25 mouse cellular contexts compared by ENCODE assay signal in the genomic region with DNA sequence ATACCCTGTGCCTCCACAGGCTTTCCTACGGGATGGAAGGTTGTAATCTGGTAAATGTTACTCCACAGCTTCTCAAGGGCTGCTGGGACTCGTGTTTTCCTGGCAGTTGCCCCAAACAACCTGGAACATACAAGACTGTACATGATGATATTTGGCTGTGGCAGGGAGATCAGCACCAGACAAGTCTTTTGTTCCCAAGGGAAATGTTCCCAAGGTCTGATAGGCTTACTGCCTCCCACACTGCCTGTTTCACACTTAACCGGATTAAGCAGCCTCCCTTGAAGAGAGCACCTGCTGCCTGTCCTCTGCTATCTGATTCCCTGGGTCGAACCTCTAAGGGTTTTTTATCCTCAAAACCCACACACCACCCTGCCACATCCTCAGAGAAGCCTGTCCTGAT. TPM values are rescaled to one million over a fixed set of nuclear protein-coding genes. Genes with fewer than 3 reads are reported as not detected.
DNase-seq lines count a peak whose midpoint lies in the region; ATAC-seq lines count a peak whose summit lies in the region.
"Had no signal": no experiment of that assay in that cellular context is flagged by ENCODE, and none has a peak within 500 bp of the region (broad histone marks: within the 10 kb centered on the region; RNA-seq: fewer than 3 reads in every experiment).

No protein-coding gene starts in this region.

- no peak overlapping the region for H3K4me2 ChIP-seq in embryonic facial prominence, embryonic 13.5 days
- no peak overlapping the region for H3K4me2 ChIP-seq in midbrain, embryonic 11.5 days
- no peak overlapping the region for H3K4me2 ChIP-seq in midbrain, embryonic 15.5 days
- H3K4me2 ChIP-seq: heart, embryonic 13.5 days; hindbrain, embryonic 13.5 days; limb, embryonic 12.5 days; liver, embryonic 13.5 days; neural tube, embryonic 13.5 days had no signal

- no peaks in the 10 kb centered on the region for H3K4me1 ChIP-seq in embryonic facial prominence, embryonic 13.5 days
- H3K4me1 ChIP-seq in embryonic facial prominence, embryonic 10.5 days, result no peaks in the 10 kb centered on the region
- H3K4me1 ChIP-seq in midbrain, embryonic 11.5 days (ENCODE audit: control insufficient read depth, insufficient read depth, low read length), result peaks cover 2% of the 10 kb centered on the region; the same call in 1 of the 2 replicates
- H3K4me1 ChIP-seq in midbrain, embryonic 15.5 days, result no peaks in the 10 kb centered on the region
- H3K4me1 ChIP-seq: heart, embryonic 13.5 days; hindbrain, embryonic 13.5 days; liver, embryonic 13.5 days had no signal

- H3K36me3 ChIP-seq in embryonic facial prominence, embryonic 13.5 days, result no peaks in the 10 kb centered on the region
- H3K36me3 ChIP-seq in embryonic facial prominence, embryonic 10.5 days (replicated peaks), result no peaks in the 10 kb centered on the region
- H3K36me3 ChIP-seq in midbrain, embryonic 11.5 days (ENCODE audit: control insufficient read depth, insufficient read depth, low read length), result no peaks in the 10 kb centered on the region
- no peaks in the 10 kb centered on the region for H3K36me3 ChIP-seq in midbrain, embryonic 15.5 days (replicated peaks)
- H3K36me3 ChIP-seq: heart, embryonic 13.5 days; hindbrain, embryonic 13.5 days; limb, embryonic 12.5 days; liver, embryonic 13.5 days; neural tube, embryonic 13.5 days had no signal

- DNase-seq in embryonic facial prominence, embryonic 10.5 days (ENCODE audit: low spot score), result no peak
- peak; percentile 86 for DNase-seq in midbrain, embryonic 11.5 days (ENCODE audit: low spot score, missing footprints)
- DNase-seq in gonadal fat pad, adult 2 months (ENCODE audit: low read depth), result peak; percentile 83
- DNase-seq in retina, embryonic 14.5 days (ENCODE audit: low spot score), result peak; percentile 31
- DNase-seq in thymus, postnatal 14 days, result no peak
- no peak for DNase-seq in layer of hippocampus, adult 9-11 months
- DNase-seq: adrenal gland, postnatal 25 days; cerebellum, adult 11 months; cerebellum, postnatal 10 days; gastrocnemius, postnatal 10 days; heart, adult 2 months; heart, postnatal 14 days; kidney, adult 18-20 months; liver, embryonic 13.5 days; lung, adult 2 months; lung, postnatal 36 days had no signal

- ATAC-seq in embryonic facial prominence, embryonic 13.5 days (ENCODE audit: insufficient number of reproducible peaks, insufficient read depth, low FRiP score, low TSS enrichment, low read depth), result 0 out of 2 replicates have a peak, but pooled peaks have one; percentile 37
- ATAC-seq in midbrain, embryonic 11.5 days (ENCODE audit: low FRiP score), result peak; percentile 50; the same call in 1 of the 2 replicates
- no peak for ATAC-seq in midbrain, embryonic 15.5 days (replicated peaks)
- ATAC-seq: forebrain, embryonic 16.5 days; inflammation-experienced regulatory T-cells, adult 6 months had no signal

- H3K9ac ChIP-seq in embryonic facial prominence, embryonic 13.5 days, result no peak overlapping the region
- H3K9ac ChIP-seq in midbrain, embryonic 11.5 days (ENCODE audit: low read length), result no peak overlapping the region
- H3K9ac ChIP-seq in midbrain, embryonic 15.5 days, result no peak overlapping the region
- H3K9ac ChIP-seq: heart, embryonic 13.5 days; hindbrain, embryonic 13.5 days; limb, embryonic 12.5 days; liver, embryonic 13.5 days; neural tube, embryonic 13.5 days had no signal

- H3K4me3 ChIP-seq in embryonic facial prominence, embryonic 13.5 days, result no peak overlapping the region
- no peak overlapping the region for H3K4me3 ChIP-seq in embryonic facial prominence, embryonic 10.5 days
- no peak overlapping the region for H3K4me3 ChIP-seq in midbrain, embryonic 11.5 days (ENCODE audit: low read depth, low read length)
- no peak overlapping the region for H3K4me3 ChIP-seq in midbrain, embryonic 15.5 days
- H3K4me3 ChIP-seq: heart, adult 2 months; heart, embryonic 13.5 days; hindbrain, embryonic 13.5 days; limb, embryonic 12.5 days; liver, embryonic 13.5 days; myocyte; neural tube, embryonic 13.5 days had no signal

- no peaks in the 10 kb centered on the region for H3K9me3 ChIP-seq in embryonic facial prominence, embryonic 13.5 days
- no peaks in the 10 kb centered on the region for H3K9me3 ChIP-seq in embryonic facial prominence, embryonic 10.5 days
- no peaks in the 10 kb centered on the region for H3K9me3 ChIP-seq in midbrain, embryonic 11.5 days (ENCODE audit: control insufficient read depth, low read length)
- no peaks in the 10 kb centered on the region for H3K9me3 ChIP-seq in midbrain, embryonic 15.5 days
- H3K9me3 ChIP-seq: hindbrain, embryonic 13.5 days; liver, embryonic 13.5 days; neural tube, embryonic 13.5 days had no signal

- peaks cover 6% of the 10 kb centered on the region; the same call in 1 of the 2 replicates for H3K27me3 ChIP-seq in embryonic facial prominence, embryonic 13.5 days
- H3K27me3 ChIP-seq in embryonic facial prominence, embryonic 10.5 days (replicated peaks; ENCODE audit: low read depth, poor library complexity, severe bottlenecking), result peaks cover 10% of the 10 kb centered on the region
- H3K27me3 ChIP-seq in midbrain, embryonic 11.5 days (ENCODE audit: control insufficient read depth, insufficient read depth, low read length), result peaks cover 2% of the 10 kb centered on the region; the same call in 1 of the 2 replicates
- no peaks in the 10 kb centered on the region; the same call in 1 of the 2 replicates for H3K27me3 ChIP-seq in midbrain, embryonic 15.5 days (replicated peaks)

- 23% methylated on average over 4 of the region's 4 CpGs for whole genome bisulfite sequencing in embryonic facial prominence, embryonic 13.5 days
- whole genome bisulfite sequencing in embryonic facial prominence, embryonic 10.5 days, result 29% methylated on average over 4 of the region's 4 CpGs
- WGBS in midbrain, embryonic 11.5 days, result 24% methylated on average over 4 of the region's 4 CpGs
- 15% methylated on average over 4 of the region's 4 CpGs for WGBS in midbrain, embryonic 15.5 days

- no peak overlapping the region for H3K27ac ChIP-seq in embryonic facial prominence, embryonic 13.5 days
- H3K27ac ChIP-seq in embryonic facial prominence, embryonic 10.5 days (replicated peaks), result no peak overlapping the region
- H3K27ac ChIP-seq in midbrain, embryonic 11.5 days (ENCODE audit: low read depth, low read length), result no peak overlapping the region
- H3K27ac ChIP-seq in midbrain, embryonic 15.5 days, result no peak overlapping the region
- H3K27ac ChIP-seq: heart, adult 2 months; heart, embryonic 13.5 days; hindbrain, embryonic 13.5 days; limb, embryonic 12.5 days; liver, embryonic 13.5 days; neural tube, embryonic 13.5 days had no signal

RNA-seq across cellular contexts. Expression of a gene that starts 13.8 kb away (rescaled TPM):
- 7.1 and 8.3 TPM in 2 replicates for polyA plus RNA-seq in embryonic facial prominence, embryonic 13.5 days (2015; fragmentation: Nextera tagmentation; extraction: Ambion mirVana)
- 3.9 and 4.1 TPM in 2 replicates for polyA plus RNA-seq in embryonic facial prominence, embryonic 10.5 days (2016; fragmentation: Nextera tagmentation; extraction: Ambion mirVana)
- polyA plus RNA-seq in midbrain, embryonic 11.5 days (2014; fragmentation: Nextera tagmentation; extraction: Ambion mirVana), result 4.9 TPM in 2 replicates
- polyA plus RNA-seq in midbrain, embryonic 15.5 days (2015; fragmentation: Nextera tagmentation; extraction: Ambion mirVana), result 1.6 and 1.7 TPM in 2 replicates
- 17.7 and 19.6 TPM in 2 replicates for polyA plus RNA-seq in gonadal fat pad, adult 2 months (2012; rRNA removed)

RNA-seq across cellular contexts. Expression of a gene that starts 14.1 kb away (rescaled TPM):
- 205 and 211 TPM in 2 replicates for polyA plus RNA-seq in embryonic facial prominence, embryonic 13.5 days (2015; fragmentation: Nextera tagmentation; extraction: Ambion mirVana)
- 258 and 280 TPM in 2 replicates for polyA plus RNA-seq in embryonic facial prominence, embryonic 10.5 days (2016; fragmentation: Nextera tagmentation; extraction: Ambion mirVana)
- polyA plus RNA-seq in midbrain, embryonic 11.5 days (2014; fragmentation: Nextera tagmentation; extraction: Ambion mirVana), result 183 and 199 TPM in 2 replicates
- 165 and 166 TPM in 2 replicates for polyA plus RNA-seq in midbrain, embryonic 15.5 days (2015; fragmentation: Nextera tagmentation; extraction: Ambion mirVana)
- polyA plus RNA-seq in gonadal fat pad, adult 2 months (2012; rRNA removed), result 91.7 and 108 TPM in 2 replicates

RNA-seq across cellular contexts. Expression of a gene that starts 38.1 kb away (rescaled TPM):
- polyA plus RNA-seq in embryonic facial prominence, embryonic 13.5 days (2015; fragmentation: Nextera tagmentation; extraction: Ambion mirVana), result 144 and 153 TPM in 2 replicates
- 141 and 153 TPM in 2 replicates for polyA plus RNA-seq in embryonic facial prominence, embryonic 10.5 days (2016; fragmentation: Nextera tagmentation; extraction: Ambion mirVana)
- 125 and 129 TPM in 2 replicates for polyA plus RNA-seq in midbrain, embryonic 11.5 days (2014; fragmentation: Nextera tagmentation; extraction: Ambion mirVana)
- 133 and 138 TPM in 2 replicates for polyA plus RNA-seq in midbrain, embryonic 15.5 days (2015; fragmentation: Nextera tagmentation; extraction: Ambion mirVana)
- 58.3 and 73.0 TPM in 2 replicates for polyA plus RNA-seq in gonadal fat pad, adult 2 months (2012; rRNA removed)

RNA-seq across cellular contexts. Expression of a gene that starts 38.3 kb away (rescaled TPM):
- 23.5 and 26.4 TPM in 2 replicates for polyA plus RNA-seq in embryonic facial prominence, embryonic 13.5 days (2015; fragmentation: Nextera tagmentation; extraction: Ambion mirVana)
- 58.6 and 59.4 TPM in 2 replicates for polyA plus RNA-seq in embryonic facial prominence, embryonic 10.5 days (2016; fragmentation: Nextera tagmentation; extraction: Ambion mirVana)
- polyA plus RNA-seq in midbrain, embryonic 11.5 days (2014; fragmentation: Nextera tagmentation; extraction: Ambion mirVana), result 46.8 and 47.7 TPM in 2 replicates
- polyA plus RNA-seq in midbrain, embryonic 15.5 days (2015; fragmentation: Nextera tagmentation; extraction: Ambion mirVana), result 3.1 and 3.5 TPM in 2 replicates
- 0.28 and 0.66 TPM in 2 replicates for polyA plus RNA-seq in gonadal fat pad, adult 2 months (2012; rRNA removed)

RNA-seq across cellular contexts. Expression of a gene that starts 50.6 kb away (rescaled TPM):
- polyA plus RNA-seq in embryonic facial prominence, embryonic 13.5 days (2015; fragmentation: Nextera tagmentation; extraction: Ambion mirVana), result 7.1 and 8.4 TPM in 2 replicates
- polyA plus RNA-seq in embryonic facial prominence, embryonic 10.5 days (2016; fragmentation: Nextera tagmentation; extraction: Ambion mirVana), result 0.09 and 0.11 TPM in 2 replicates
- 0.20 and 0.30 TPM in 2 replicates for polyA plus RNA-seq in midbrain, embryonic 11.5 days (2014; fragmentation: Nextera tagmentation; extraction: Ambion mirVana)
- polyA plus RNA-seq in midbrain, embryonic 15.5 days (2015; fragmentation: Nextera tagmentation; extraction: Ambion mirVana), result 0.33 and 0.61 TPM in 2 replicates
- 1.6 and 4.7 TPM in 2 replicates for polyA plus RNA-seq in gonadal fat pad, adult 2 months (2012; rRNA removed)
- polyA plus RNA-seq: liver, embryonic 13.5 days had no signal

Comparison
In these comparisons a context has a peak if more than half of its experiments do, and no peak if none do; other contexts are left out.
1. DNase-seq: peak in midbrain, embryonic 11.5 days (single experiment), gonadal fat pad, adult 2 months (single experiment) and retina, embryonic 14.5 days (single experiment); none in embryonic facial prominence, embryonic 10.5 days (single experiment), thymus, postnatal 14 days (single experiment) and layer of hippocampus, adult 9-11 months (single experiment).